Mouse (Mus musculus): ENCODE results near the gene Cox5b.

GRCm38 (mm10) chr1:36644615-36645007, 46.6 kb upstream of the Cox5b start:
- TF ChIP-seq CTCF (IDR thresholded peaks at IDR 0.05; ENCODE audit: low read depth) (no peak), EP300 (optimal IDR thresholded peaks at IDR 0.05) (no peak)
